Mouse (Mus musculus) v-Abl transformed pro-B cells (cell line): Measurements from ENCODE around the gene Nox4.
"Not testable (repeated sequence)": the region's sequence is repeated elsewhere in the genome, so short reads cannot be mapped to it uniquely, and the experiment has no call there.

Experiments used
- in situ Hi-C, 2 experiments: fragments of 400-800 bp; cut with MboI; formaldehyde crosslinking; loops; one replicate each; pipeline ENCODE4 v1.15.1; 2025; ENCODE audit not compliant: unreplicated experiment in 2 of 2

Nox4 gene

DNA sequence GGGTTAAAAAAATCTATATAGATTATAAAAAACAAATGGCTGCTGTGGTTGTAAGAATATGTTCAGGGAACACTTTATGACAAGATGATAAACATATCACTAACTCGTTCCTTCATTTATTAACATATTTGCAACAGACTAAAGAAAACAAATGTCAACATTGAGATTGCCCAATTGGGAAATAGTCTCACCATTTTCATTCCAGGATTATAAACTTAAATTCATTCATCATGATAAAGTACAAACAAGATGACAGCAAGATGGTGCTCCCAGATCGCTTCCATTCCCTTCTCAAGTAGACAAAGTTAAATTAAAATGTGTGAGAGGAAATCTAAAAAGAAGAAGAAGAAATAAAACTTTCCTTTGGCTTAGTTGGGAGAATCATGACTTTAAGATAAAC lies 124.9 kb downstream of the Nox4 start:
- in situ Hi-C loops: no loop called here

DNA sequence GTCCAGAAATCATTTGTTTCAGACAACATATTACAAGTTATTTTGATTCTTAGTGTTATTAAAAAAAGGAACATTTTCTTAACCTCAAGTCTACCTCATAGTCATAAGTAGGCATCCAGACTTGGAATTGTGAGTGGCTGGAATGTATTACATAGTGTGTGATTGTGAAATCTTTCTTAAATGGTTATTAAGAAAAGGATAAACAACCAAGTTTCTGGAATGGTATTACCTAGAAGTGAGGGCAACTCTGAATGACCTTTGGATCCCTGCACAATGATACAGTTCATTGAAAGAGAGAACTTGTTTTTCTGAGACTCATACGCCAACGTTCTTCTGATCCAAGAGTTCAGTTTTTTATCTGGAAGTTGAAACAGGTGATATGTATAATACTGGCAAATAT lies 125.4 kb downstream of the Nox4 start:
- in situ Hi-C loops: no loop called here

DNA sequence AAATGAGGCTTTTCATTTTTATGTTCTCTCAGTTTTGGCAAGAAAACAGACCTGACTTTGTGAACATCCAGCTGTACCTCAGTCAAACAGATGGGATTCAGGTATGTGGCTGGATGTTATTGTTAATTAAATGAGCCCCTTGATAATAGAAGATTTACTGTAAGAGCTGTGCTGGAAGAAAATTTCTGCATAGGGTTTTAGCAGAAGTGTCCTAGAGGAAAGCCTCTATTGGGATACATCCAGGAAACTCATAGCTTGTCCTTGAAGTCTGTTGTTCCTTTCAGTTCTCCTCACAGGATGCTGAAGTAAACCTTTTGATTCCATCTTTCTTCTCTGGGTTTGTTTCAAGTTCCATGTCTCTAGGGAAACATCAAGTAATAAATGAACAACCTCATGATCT lies 128.4 kb downstream of the Nox4 start:
- in situ Hi-C loops: no loop called here

DNA sequence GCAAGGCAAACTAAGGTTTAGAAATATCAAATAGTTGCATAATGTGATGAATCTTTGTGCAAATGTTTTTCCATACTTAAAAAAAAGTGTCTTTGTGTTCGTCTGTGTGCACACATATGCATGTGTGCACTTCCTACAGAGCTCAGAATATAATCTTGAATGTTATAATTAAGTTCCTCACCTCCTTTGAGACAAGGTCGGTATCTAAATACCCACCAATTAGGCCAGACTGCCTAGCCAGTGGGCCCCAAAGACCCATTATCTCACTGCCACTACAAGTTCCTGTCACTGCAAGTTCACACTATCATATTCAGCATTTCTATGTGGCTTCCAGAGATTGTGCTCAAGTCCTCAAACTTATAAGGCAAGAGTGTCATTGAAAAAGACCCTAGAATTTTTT lies 129.0 kb downstream of the Nox4 start:
- in situ Hi-C loops: no loop called here

DNA sequence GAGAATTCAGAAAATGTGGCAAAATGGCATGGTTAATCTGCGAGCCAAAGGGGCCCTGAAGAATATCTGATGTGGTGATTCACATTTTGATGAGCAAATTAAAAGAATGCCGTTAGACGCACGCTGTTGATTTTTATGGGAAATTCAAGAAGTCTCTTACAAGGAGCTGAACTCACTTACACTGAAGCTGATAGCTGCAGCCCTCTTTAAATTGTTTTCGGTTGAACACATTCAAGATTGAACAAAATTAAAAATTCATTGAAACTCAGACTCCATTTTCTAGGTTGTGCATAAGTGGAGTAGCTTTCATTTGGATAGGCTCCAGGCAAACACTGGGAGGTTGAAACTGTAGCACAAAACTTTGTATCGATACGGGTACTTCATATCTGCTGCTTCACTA lies 151.1 kb downstream of the Nox4 start:
- in situ Hi-C loops: no loop called here

DNA sequence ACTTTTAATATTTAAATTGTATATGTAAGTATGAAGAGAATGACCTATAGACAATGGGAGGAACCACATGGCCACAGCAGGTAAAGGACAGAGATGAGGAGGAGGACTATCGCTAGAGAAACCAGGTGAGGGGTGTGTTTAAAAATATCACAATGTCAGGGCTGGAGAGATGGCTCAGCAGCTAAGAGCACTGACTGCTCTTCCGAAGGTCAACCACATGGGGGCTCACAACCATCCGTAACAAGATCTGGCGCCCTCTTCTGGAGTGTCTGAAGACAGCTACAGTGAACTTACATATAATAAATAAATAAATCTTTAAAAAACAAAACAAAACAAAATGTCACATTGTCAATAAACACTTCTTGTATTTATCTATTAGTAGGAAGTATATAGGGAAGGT lies 165.5 kb downstream of the Nox4 start:
- in situ Hi-C loops: not testable (repeated sequence)

DNA sequence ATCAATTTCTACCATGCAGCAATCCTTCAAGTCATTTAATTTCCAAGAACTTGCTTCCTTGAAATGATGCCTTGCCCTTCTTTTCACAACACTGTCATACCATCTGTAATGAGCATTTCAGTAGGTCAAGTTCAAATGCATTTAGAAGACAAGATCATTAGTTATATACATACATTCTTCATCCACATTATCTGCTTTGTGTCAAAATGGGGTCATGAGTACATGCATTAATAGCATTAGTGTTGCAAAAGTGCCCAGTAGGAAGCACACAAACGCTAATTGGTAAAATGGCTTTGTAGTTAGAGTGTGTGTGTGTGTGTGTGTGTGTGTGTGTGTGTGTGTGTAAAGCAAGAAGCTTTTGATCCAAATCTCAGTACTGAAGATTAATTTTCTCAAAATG lies 167.4 kb downstream of the Nox4 start:
- in situ Hi-C loops: no loop called here
